Mouse (Mus musculus) ES-Bruce4 (cell line): ENCODE results near the gene Eif5a. TPM values are rescaled to one million over a fixed set of nuclear protein-coding genes. Genes with fewer than 3 reads are reported as not detected.
"Not testable (repeated sequence)": the region's sequence is repeated elsewhere in the genome, so short reads cannot be mapped to it uniquely, and the experiment has no call there.

Experiments
- H3K27ac ChIP-seq: 2 replicates; pipeline ENCODE4 v1.5.1; 2012; ENCODE audit warnings: low read length, inconsistent platforms; ENCODE audit not compliant: insufficient read depth
- H3K27me3 ChIP-seq: 2 replicates; pipeline ENCODE4 v1.6.1; 2012; ENCODE audit warnings: mild to moderate bottlenecking, low read length, inconsistent platforms; ENCODE audit not compliant: control insufficient read depth, poor library complexity, insufficient read depth, severe bottlenecking
- H3K36me3 ChIP-seq: 2 replicates; pipeline ENCODE4 v1.6.1; 2012; ENCODE audit warnings: inconsistent platforms, mild to moderate bottlenecking, low read length, moderate library complexity; ENCODE audit not compliant: control insufficient read depth, poor library complexity, insufficient read depth, severe bottlenecking
- H3K4me1 ChIP-seq: one replicate; pipeline ENCODE4 v1.8.1; 2011; ENCODE audit warnings: low read length; ENCODE audit not compliant: control insufficient read depth, insufficient read depth
- H3K4me3 ChIP-seq: 2 replicates; pipeline ENCODE4 v1.5.1; 2011; ENCODE audit warnings: low read depth, mild to moderate bottlenecking, low read length
- H3K9ac ChIP-seq: 2 replicates; pipeline ENCODE4 v1.6.1; 2012; ENCODE audit warnings: low read depth, mild to moderate bottlenecking, inconsistent platforms; ENCODE audit not compliant: poor library complexity, severe bottlenecking
- H3K9me3 ChIP-seq: replicated peaks from 2 replicates; pipeline ENCODE4 v1.6.1; 2012; ENCODE audit warnings: mild to moderate bottlenecking, low read length, inconsistent platforms; ENCODE audit not compliant: control insufficient read depth, poor library complexity, insufficient read depth, severe bottlenecking
- CTCF ChIP-seq: IDR thresholded peaks from one replicate; pipeline ENCODE4 v1.8.1; 2011; ENCODE audit warnings: low read depth, low read length
- EP300 ChIP-seq: IDR thresholded peaks from 2 replicates; pipeline ENCODE4 v1.6.1; 2011; ENCODE audit warnings: low read depth, low read length; ENCODE audit not compliant: insufficient read depth
- POLR2A ChIP-seq: IDR thresholded peaks from one replicate; pipeline ENCODE4 v1.8.1; 2011; ENCODE audit warnings: low read length; ENCODE audit not compliant: insufficient read depth
- polyA plus RNA-seq: library from polyadenylated mRNA; stranded (reverse); fragments of >200 nt; gene quantifications from 2 replicates; pipeline ENCODE4 v1.2.4, GENCODE M21; 2011; ENCODE audit warnings: low read depth; ENCODE audit not compliant: missing spikeins, insufficient read depth, insufficient read length

Gene Eif5a
- polyA plus RNA-seq, 1 experiment: 1,015 TPM

DNA sequence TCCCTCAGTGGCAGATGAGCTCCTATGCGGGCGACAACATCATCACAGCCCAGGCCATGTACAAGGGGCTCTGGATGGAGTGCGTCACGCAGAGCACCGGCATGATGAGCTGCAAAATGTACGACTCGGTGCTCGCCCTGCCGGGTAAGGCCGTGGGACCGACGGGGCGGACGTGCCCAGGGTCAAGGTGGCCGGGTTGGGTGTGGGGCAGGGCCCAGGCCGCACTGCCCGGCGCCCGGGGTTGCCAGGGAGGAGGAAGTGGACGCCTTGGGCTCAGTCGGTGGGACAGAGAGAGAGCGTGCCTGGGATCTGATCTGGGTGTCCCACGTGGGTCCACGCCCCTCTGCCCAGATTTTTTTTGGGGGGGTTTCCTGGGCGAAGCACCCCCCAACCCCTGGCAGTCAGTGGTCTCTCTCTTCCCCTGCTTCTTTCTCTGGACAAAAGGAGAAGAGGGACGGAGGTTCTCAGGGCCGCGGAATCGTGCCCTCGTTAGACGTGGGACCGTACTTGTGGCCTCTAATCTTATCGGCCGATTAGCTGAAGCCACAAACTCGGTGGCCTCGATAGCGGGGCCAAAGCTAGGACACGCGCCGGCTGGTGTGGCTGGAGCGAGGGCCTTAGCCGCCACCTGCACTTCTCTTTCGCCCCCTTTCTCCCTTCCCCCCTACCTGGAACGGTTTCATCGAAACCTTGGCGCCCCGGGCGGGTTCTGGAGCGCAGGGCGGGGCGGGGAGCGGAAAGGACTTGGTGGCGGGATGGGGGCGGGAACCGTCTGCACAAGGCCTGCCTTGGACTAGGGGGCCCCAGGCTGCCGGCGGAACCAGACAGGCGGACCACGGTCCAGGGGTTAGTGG, 44.5 kb upstream of the Eif5a start:
- TF ChIP-seq POLR2A (no peak), CTCF (no peak), EP300 (no peak)
- no peak overlapping the region for H3K27ac ChIP-seq

DNA sequence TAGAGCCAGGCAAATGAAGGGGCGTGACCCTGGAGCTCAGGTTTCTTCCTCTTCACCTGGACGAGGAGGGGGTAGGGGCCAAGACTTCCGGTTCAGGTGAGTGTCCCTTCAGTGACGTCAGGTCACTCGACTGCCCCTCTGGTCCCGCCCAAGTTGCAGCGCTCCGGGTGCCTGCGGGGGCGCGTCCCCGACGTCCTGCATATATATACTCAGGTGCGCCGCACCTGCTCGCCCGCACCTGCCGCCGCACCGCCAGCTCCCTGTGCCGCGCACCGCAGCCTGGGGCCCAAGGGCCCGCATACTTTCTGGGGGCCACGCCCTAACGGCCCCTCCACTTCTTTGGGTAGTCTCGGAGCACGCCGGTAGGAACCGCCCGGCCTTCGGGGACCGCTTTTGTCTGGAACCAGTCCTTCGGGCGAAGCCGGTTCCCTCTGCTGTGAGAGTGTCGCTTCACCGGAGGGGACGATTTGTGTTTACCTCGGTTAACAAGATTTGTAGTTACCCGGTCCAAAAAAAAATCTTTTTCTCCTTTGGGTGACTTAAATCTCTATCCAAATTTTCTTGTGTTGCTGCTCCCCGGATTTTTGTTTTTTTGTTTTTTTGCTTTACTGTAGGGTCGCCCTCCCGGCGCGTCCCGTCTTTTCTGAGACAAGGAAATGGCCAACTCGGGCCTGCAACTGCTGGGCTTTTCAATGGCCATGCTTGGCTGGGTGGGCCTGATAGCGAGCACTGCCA, 43.7 kb upstream of the Eif5a start:
- H3K36me3 ChIP-seq: peaks cover 24% of the 10 kb centered on the region
- H3K9ac ChIP-seq: peak overlapping the region; percentile 49
- no peak overlapping the region for H3K27ac ChIP-seq
- no peaks in the 10 kb centered on the region for H3K9me3 ChIP-seq
- H3K4me1 ChIP-seq: no peaks in the 10 kb centered on the region
- peak overlapping the region; percentile 68 for H3K4me3 ChIP-seq
- TF ChIP-seq EP300 (peak; percentile 79), CTCF (no peak), POLR2A (no peak)
- H3K27me3 ChIP-seq: no peaks in the 10 kb centered on the region

More for the DNA sequence above, 44.5 kb upstream of the Eif5a start:
- H3K27me3 ChIP-seq: no peaks in the 10 kb centered on the region
- peak overlapping the region; percentile 49 for H3K9ac ChIP-seq
- no peaks in the 10 kb centered on the region for H3K9me3 ChIP-seq
- H3K36me3 ChIP-seq: peaks cover 25% of the 10 kb centered on the region
- peak overlapping the region; percentile 68 for H3K4me3 ChIP-seq
- no peaks in the 10 kb centered on the region for H3K4me1 ChIP-seq

DNA sequence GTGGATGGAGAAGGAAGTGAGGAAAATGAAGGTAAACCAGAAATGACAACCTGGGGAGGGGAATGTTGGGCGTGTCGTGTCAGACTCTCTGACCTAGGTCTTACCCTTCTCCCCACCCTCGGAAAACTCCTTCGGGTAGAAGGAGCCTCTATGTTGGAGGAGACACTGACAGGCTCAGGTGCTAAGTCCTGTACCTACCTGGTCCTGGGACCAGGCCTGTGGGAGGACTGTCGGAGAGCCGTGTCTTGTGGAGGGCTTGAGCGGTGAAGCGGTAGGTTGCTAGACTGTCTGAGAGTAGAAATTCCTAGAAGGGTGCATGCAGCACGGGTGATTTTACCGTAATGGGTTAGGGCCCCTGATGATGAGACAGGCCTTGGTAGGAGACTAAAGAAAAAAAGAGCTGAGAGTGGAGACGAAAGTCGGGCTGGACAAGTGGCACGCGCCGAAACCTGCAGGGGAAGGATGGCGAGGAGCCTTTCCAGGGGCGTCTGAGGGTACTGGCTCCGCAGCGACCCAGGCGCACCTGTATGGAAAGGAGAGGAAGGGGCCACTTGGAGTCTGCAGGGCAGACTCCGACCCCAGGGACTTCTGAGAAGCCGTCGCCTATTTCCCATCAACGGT, 43.0 kb upstream of the Eif5a start, which contains the start of gene Cldn7:
Gene Cldn7 (plus strand): TSS at position 130 of the 621 bp plus-strand sequence.
- Histone ChIP-seq H3K4me1 (no peaks in the 10 kb centered on the region), H3K27ac (peak within 1 kb of the TSS; percentile 23; the same call in 1 of the 2 replicates), H3K27me3 (no peaks in the 10 kb centered on the region), H3K4me3 (peak within 1 kb of the TSS; percentile 68), H3K9me3 (no peaks in the 10 kb centered on the region), H3K36me3 (peaks cover 17% of the 10 kb centered on the region), H3K9ac (peak within 1 kb of the TSS; percentile 49)
- TF ChIP-seq POLR2A (no peak), CTCF (no peak), EP300 (no peak)

DNA sequence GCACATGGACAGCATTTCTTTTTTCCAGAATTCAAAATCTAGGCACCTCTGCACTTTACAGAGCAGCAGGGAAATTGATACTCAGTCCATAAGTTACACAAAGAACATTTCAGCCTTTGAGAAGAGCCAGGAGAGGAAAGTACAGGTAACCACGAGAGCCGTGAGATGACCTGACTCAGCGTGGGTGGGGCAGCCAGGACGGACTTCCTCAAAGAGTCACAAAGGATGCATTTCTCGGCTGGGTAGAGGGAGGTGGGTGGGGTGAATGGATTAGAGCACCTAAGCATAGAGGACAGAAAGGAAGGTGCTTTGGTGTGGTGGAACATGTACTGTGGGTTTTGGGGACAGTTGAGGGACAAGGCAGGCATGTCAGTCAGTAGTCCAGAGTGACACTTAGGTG, 40.1 kb upstream of the Eif5a start:
- H3K27me3 ChIP-seq: no peaks in the 10 kb centered on the region
- no peaks in the 10 kb centered on the region for H3K9me3 ChIP-seq
- H3K9ac ChIP-seq: no peak overlapping the region
- no peak overlapping the region for H3K4me3 ChIP-seq
- H3K36me3 ChIP-seq: no peaks in the 10 kb centered on the region
- no peak overlapping the region for H3K27ac ChIP-seq
- TF ChIP-seq CTCF (no peak), POLR2A (no peak), EP300 (no peak)
- H3K4me1 ChIP-seq: no peaks in the 10 kb centered on the region

DNA sequence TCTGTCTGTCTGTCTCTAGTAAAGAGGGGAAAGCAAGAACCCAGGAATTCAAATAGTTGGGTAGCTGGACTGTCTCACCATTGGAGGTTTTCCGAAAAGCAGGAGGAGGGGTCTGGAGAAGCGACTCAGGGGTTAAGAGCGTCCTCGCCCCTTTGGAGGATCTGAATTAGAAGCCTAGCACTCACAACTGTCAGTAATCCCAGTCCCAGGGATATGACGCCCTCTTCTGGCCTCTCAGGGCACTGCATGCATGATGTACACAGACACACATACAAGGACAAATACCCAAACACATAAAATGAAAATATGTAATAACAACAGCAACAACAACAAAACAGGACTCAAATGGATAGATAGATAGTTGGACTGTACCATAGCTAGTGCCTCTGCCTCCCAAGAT, 38.9 kb upstream of the Eif5a start:
- Histone ChIP-seq H3K4me1 (no peaks in the 10 kb centered on the region), H3K27ac (no peak overlapping the region), H3K9ac (no peak overlapping the region), H3K27me3 (no peaks in the 10 kb centered on the region), H3K36me3 (no peaks in the 10 kb centered on the region), H3K9me3 (no peaks in the 10 kb centered on the region), H3K4me3 (no peak overlapping the region)
- TF ChIP-seq POLR2A: no peak
- peak; percentile 73 for TF ChIP-seq CTCF

DNA sequence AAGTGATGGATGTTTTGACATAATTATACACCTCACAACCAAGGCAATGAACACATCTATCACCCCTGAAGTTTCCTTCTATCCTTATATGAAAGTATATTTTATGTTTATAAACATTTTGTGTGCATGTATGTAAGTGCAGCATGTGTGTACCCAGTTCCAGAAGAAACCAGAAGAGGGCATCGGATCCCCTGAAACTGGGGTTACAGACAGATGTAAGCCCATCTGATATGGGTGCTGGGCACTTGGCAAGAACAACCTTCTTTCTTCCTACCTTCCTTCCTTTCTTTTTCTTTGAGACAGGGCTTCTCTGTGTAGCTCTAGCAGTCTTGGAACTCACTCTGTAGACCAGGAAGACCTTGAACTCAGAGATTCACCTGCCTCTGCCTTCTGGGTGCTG, 34.5 kb upstream of the Eif5a start:
- Histone ChIP-seq H3K9me3 (no peaks in the 10 kb centered on the region), H3K36me3 (no peaks in the 10 kb centered on the region), H3K27me3 (no peaks in the 10 kb centered on the region), H3K27ac (no peak overlapping the region), H3K9ac (no peak overlapping the region), H3K4me3 (no peak overlapping the region), H3K4me1 (no peaks in the 10 kb centered on the region)
- TF ChIP-seq CTCF: no peak
- no peak for TF ChIP-seq EP300
- no peak for TF ChIP-seq POLR2A

DNA sequence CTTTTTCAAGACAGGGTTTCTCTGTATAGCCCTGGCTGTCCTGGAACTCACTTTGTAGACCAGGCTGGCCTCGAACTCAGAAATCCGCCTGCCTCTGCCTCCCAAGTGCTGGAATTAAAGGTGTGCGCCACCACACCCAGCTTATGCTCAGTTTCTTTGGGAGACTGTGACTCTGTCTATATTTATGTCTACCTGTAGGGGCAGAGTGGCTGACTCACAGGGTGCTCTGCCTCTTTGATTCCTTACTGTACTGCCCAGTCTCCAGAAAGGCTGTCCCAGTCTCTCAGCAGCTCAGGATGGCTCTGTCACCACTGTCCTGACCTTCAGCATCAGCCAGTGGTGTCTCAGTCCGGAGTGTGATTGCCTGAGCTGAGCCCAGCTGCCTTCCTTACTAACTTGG, 33.9 kb upstream of the Eif5a start:
- H3K4me1 ChIP-seq, H3K27me3 ChIP-seq, H3K4me3 ChIP-seq, H3K9ac ChIP-seq, H3K27ac ChIP-seq, H3K9me3 ChIP-seq, H3K36me3 ChIP-seq: not testable (repeated sequence)
